Mouse (Mus musculus): ENCODE measurements around the gene Myo3b. TPM values are rescaled to one million over a fixed set of nuclear protein-coding genes. Genes with fewer than 3 reads are reported as not detected.

Gene Myo3b
- polyA plus RNA-seq, 1 experiment from 2014 or later, result not detected

DNA sequence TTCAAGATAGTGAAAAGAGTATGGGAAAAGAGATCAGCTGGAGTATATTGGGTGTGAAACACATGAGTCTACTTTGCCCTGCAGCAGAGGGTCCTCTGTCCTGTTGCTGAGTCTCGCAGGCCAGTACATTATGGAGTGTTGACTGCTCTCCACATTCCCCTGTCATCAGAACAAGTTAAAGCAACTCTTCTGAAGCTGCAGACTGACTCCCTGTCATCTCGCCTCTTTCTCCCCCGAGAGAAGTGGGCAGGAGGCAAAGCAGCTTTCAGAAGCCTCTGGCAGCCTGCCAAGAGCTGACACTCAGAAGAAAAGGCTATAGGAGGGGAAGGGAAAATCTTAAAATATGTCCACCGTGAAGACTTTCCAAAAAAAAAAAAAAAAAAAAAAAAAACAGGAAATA, 404.1 kb downstream of the Myo3b start:
- peak overlapping the region; percentile 41 for H3K4me2 ChIP-seq

DNA sequence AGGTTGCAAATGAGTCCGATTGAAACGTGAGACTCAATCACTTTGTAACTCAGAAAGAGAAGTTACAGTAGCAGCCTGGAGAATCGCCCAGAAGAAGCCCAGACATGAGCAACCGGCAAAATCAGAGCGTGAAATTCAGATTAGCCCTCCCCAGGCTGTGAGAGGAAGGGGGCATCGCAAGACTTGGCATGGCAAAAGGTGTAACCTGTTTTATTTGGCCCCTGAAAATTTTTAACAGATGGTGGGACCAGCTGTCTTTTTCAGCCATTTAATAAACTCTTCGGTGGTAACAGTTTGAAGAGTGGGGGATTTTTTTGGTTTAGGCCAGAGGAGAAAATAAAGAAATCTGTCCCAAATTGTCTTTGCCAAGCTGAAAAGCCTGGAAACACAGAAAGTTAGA, 405.2 kb downstream of the Myo3b start:
- H3K27ac ChIP-seq, result no peak overlapping the region
- no peak overlapping the region for H3K9ac ChIP-seq
- ATAC-seq (ENCODE audit: insufficient number of reproducible peaks, insufficient read depth, low FRiP score, low TSS enrichment, low read depth), result no peak
- H3K4me1 ChIP-seq, result peaks cover 19% of the 10 kb centered on the region
- no peak overlapping the region for H3K4me3 ChIP-seq
- no peaks in the 10 kb centered on the region for H3K9me3 ChIP-seq
- peak overlapping the region; percentile 41 for H3K4me2 ChIP-seq
- peaks cover 7% of the 10 kb centered on the region; the same call in 1 of the 2 replicates for H3K27me3 ChIP-seq
- no peaks in the 10 kb centered on the region for H3K36me3 ChIP-seq
- WGBS, result 3% methylated on average over 7 of the region's 7 CpGs

More for the DNA sequence above, 404.1 kb downstream of the Myo3b start:
- Histone ChIP-seq H3K9ac (no peak overlapping the region), H3K9me3 (no peaks in the 10 kb centered on the region), H3K27ac (no peak overlapping the region), H3K4me3 (no peak overlapping the region), H3K36me3 (no peaks in the 10 kb centered on the region), H3K4me1 (peaks cover 19% of the 10 kb centered on the region), H3K27me3 (peaks cover 7% of the 10 kb centered on the region; the same call in 1 of the 2 replicates)
- 7% methylated on average over 4 of the region's 4 CpGs for WGBS
- no peak for ATAC-seq (ENCODE audit: insufficient number of reproducible peaks, insufficient read depth, low FRiP score, low TSS enrichment, low read depth)

GRCm38 (mm10) chr2:70456205-70456604, 417.3 kb downstream of the Myo3b start:
- Histone ChIP-seq H3K9me3 (no peaks in the 10 kb centered on the region), H3K9ac (0 out of 2 replicates have a peak overlapping the region, but pooled peaks have one; percentile 6), H3K4me3 (peak overlapping the region; percentile 27), H3K36me3 (no peaks in the 10 kb centered on the region), H3K4me2 (peak overlapping the region; percentile 51), H3K27me3 (0 out of 2 replicates have a peak, but pooled peaks cover 9% of the 10 kb centered on the region), H3K4me1 (no peaks in the 10 kb centered on the region), H3K27ac (no peak overlapping the region)
- WGBS, result 9% methylated on average over 12 of the region's 12 CpGs
- no peak for ATAC-seq (ENCODE audit: insufficient number of reproducible peaks, insufficient read depth, low FRiP score, low TSS enrichment, low read depth)

DNA sequence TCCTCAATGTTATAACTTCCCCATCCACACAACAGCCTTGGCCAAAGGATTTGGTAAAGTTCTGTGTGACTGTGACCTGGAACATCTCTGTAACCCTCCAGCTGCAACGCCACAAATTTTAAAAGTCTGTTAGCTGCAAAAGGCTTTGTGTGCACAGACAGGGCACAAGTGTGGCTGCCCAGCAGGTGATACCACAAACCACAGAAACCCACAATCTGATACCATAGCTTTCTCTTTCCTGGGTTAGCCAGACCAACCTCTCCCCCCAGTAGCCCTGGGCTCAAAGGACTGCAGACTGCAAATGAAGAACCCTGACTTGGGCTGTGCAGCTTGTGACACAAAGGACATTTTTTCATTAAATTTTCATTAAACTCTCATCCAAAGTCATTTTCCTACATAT, 424.7 kb downstream of the Myo3b start:
- H3K27me3 ChIP-seq, result peaks cover 8% of the 10 kb centered on the region
- no peak overlapping the region for H3K27ac ChIP-seq
- 88% methylated on average over 1 of the region's 1 CpGs for WGBS
- no peaks in the 10 kb centered on the region for H3K36me3 ChIP-seq
- H3K4me2 ChIP-seq, result no peak overlapping the region
- no peaks in the 10 kb centered on the region for H3K9me3 ChIP-seq
- H3K4me3 ChIP-seq, result no peak overlapping the region
- H3K4me1 ChIP-seq, result no peaks in the 10 kb centered on the region
- no peak overlapping the region for H3K9ac ChIP-seq
- no peak for ATAC-seq (ENCODE audit: insufficient number of reproducible peaks, insufficient read depth, low FRiP score, low TSS enrichment, low read depth)

DNA sequence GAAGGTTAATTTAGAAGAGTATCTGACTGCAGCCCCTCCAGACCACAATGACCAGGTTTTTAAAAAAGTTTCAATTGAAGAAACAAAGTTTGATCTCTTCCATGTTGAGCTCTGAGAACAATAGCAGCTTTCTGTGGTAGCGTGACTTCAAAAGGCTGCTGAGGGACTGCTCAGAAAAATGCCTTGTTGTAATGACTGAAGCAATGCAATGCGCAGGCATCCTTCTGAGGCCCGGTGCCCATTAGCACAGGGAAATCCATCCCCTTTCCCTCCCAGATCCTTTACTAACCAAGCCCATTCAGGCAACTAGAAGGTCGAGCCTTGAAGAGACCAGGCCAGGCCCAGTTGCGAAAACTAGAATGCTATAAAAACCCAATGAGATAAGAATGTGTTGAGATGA, 432.2 kb downstream of the Myo3b start:
- 15% methylated on average over 5 of the region's 5 CpGs for WGBS
- no peak for ATAC-seq (ENCODE audit: insufficient number of reproducible peaks, insufficient read depth, low FRiP score, low TSS enrichment, low read depth)
- H3K27ac ChIP-seq, result no peak overlapping the region
- no peak overlapping the region for H3K9ac ChIP-seq
- H3K4me2 ChIP-seq, result no peak overlapping the region
- H3K9me3 ChIP-seq, result no peaks in the 10 kb centered on the region
- H3K4me3 ChIP-seq, result no peak overlapping the region; the same call in 1 of the 2 replicates
- no peaks in the 10 kb centered on the region for H3K36me3 ChIP-seq
- peaks cover 74% of the 10 kb centered on the region for H3K27me3 ChIP-seq
- H3K4me1 ChIP-seq, result peaks cover 43% of the 10 kb centered on the region

GRCm38 (mm10) chr2:70471861-70472620, 433.1 kb downstream of the Myo3b start:
- H3K4me2 ChIP-seq, result peak overlapping the region; percentile 81
- H3K4me3 ChIP-seq, result peak overlapping the region; percentile 46
- no peak for ATAC-seq (ENCODE audit: insufficient number of reproducible peaks, insufficient read depth, low FRiP score, low TSS enrichment, low read depth)
- whole genome bisulfite sequencing, result under 1% methylated on average over 48 of the region's 48 CpGs
- peaks cover 76% of the 10 kb centered on the region for H3K27me3 ChIP-seq
- peak overlapping the region; percentile 52; the same call in 1 of the 2 replicates for H3K9ac ChIP-seq
- no peak overlapping the region; the same call in 1 of the 2 replicates for H3K27ac ChIP-seq
- no peaks in the 10 kb centered on the region for H3K9me3 ChIP-seq
- peaks cover 52% of the 10 kb centered on the region for H3K4me1 ChIP-seq
- H3K36me3 ChIP-seq, result no peaks in the 10 kb centered on the region

Other genes with a start within 250 kb of the Myo3b start
- gene Ccdc173, start 249.6 kb upstream of the Myo3b start, polyA plus RNA-seq (2015; fragmentation: Nextera tagmentation; extraction: Ambion mirVana), result 3.3 and 3.6 TPM in 2 replicates
- 25.4 and 25.6 TPM in 2 replicates for gene Phospho2, start 249.5 kb upstream of the Myo3b start, polyA plus RNA-seq (2015; fragmentation: Nextera tagmentation; extraction: Ambion mirVana)
- 27.3 and 31.4 TPM in 2 replicates for gene Klhl23, start 217.2 kb upstream of the Myo3b start, polyA plus RNA-seq (2015; fragmentation: Nextera tagmentation; extraction: Ambion mirVana)
- 396 and 412 TPM in 2 replicates for gene Ssb, start 177.6 kb upstream of the Myo3b start, polyA plus RNA-seq (2015; fragmentation: Nextera tagmentation; extraction: Ambion mirVana)
- gene Mettl5, start 153.5 kb upstream of the Myo3b start, polyA plus RNA-seq (2015; fragmentation: Nextera tagmentation; extraction: Ambion mirVana), result 41.1 and 45.6 TPM in 2 replicates
- 16.7 and 17.1 TPM in 2 replicates for gene Ubr3, start 141.9 kb upstream of the Myo3b start, polyA plus RNA-seq (2015; fragmentation: Nextera tagmentation; extraction: Ambion mirVana)